Mouse (Mus musculus): ENCODE results near the gene Rcl1. TPM values are rescaled to one million over a fixed set of nuclear protein-coding genes. Genes with fewer than 3 reads are reported as not detected.

Rcl1 gene
- total RNA-seq (2021): 1 to 10 TPM; 5.6 to 5.8 TPM
- long read RNA-seq, experiment 1, partial matches to known transcripts: 0 of 3 reads
- long read RNA-seq, experiment 1, other reads (novel, unspliced or antisense): 0 of 3 reads
- long read RNA-seq, experiment 2, partial matches to known transcripts: 0 of 2 reads
- long read RNA-seq, experiment 2, other reads (novel, unspliced or antisense): 0 of 2 reads

DNA sequence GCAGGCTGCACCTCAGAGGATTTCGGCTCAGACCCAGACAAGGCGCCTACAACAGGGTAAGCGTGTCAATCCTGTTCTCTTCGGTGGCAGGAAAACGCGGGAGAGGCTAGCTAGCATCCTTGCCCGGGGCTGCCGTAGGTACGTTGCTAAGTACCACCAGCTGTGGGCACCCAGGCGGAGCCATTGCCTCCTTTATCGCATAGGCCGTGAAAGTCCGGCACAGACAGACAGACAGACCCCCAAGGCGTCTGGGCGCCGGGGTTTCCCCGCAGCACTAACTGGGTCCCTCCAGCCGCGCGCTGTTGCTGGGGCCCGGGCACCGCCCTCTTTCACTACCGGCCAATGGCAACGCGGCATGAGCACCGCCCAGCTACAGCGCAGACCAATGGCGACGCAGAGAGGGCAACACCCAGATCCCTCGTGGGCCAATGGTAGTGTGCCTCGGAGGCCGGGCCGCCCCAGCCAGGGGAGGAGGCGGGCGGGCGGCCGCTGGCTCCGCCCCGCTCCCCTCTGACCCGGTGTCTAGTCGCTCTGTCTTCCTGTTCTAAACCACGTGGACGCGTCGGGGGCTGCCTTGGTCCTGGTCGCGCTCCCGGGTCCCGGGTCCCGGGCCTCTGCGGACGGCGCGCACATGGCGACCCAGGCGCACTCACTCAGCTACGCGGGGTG lies at the start of gene Rcl1:
TSS of gene Rcl1 (plus strand) at position 502 of the 669 bp plus-strand sequence.
- peak; percentile 94 for DNase-seq (ENCODE audit: low spot score)

DNA sequence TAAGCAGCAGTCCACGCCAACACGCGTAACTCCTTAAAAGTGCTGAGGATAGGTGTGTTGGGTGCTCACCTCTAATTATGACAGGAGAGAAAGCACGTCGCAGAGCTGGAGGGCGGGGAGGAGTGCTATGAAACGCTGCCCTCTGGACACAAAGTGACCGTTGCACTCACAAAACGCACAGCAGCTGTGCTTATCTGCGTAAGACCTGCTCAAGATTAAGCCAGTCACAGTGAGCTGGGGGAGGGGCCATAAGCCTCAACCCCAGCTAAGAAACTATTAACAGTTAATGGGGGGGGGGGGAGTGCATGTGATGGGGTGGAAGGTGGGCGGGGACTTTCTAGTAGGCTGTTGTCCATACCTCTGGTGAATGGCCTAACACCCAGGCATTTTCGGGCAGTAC lies 48.4 kb upstream of the Rcl1 start:
- DNase-seq (ENCODE audit: low spot score): no peak

DNA sequence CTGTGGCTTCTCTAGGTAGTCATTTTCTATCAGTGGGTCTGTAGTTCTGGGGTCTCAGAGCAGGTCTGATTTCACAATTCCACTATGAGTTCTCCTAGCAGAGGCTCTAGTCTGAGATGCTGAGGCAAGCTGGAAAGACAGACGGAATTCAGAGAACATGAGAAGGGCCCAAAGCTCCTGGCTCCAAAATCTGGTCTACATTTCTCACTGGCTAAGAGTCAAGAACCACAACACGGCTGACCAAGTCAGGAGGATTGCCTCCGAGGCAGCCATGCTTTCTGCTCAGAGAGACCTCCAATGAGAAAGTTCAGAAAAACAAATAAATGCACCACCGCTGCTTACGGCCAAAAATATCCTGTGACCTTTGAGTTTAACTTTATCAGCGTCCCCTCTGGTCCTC lies 46.6 kb upstream of the Rcl1 start:
- DNase-seq (ENCODE audit: low spot score): peak; percentile 51

DNA sequence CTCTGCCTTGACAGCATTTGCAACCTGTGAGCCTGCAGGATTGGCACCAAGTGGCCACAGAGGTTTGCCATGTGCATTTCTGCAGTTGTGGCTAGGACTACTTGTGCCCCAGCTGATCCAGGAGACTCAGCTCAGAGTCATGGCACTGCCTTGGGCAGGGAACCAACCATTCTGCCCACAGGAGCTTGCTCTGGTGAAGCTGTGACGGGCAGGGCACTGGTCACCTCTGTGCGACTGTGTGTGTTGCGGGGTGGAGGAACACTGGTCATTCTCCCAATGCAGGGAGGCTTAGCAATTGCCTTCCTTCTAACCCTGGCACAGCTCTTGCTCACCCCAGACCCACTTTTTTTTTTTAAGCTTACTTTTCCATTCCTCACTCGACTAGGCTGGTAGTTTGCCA lies 45.7 kb upstream of the Rcl1 start:
- DNase-seq (ENCODE audit: low spot score): no peak

DNA sequence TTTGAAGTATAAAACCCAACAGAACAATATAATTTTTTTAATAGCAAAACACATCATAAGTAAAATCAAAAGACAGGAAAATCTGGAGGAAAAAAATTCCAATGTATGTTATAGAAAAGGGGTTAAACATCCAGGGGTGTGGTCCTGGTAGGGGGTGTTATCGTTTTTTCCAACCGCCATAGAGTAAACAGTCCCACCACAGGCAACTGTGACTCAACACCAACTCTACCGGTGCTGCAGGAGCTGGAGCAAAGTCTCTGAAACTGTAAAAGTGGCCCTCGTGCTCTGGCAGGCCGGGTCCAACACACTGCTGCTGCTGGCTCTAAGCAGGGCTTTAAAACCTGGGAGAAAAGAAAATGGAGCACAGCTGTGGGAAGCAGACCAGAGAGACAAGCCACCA lies 42.4 kb upstream of the Rcl1 start:
- DNase-seq (ENCODE audit: low spot score): no peak

DNA sequence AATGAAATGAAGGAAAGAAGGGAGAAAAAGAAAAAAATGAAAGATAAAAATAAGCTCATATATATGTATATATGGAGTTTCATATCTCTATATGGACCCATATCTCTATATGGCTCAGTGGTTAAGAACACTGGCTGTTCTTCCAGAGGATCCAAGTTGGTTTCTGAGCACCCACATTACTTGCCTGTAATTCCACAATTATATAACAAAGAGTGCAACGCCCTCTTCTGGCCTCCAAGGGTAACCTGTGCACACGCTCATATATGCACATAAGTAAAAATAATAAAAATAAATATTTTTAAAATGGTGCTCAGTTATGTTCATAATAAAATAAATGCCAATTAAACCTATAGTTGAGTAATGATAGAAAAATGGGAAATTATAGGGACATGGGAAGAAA lies 41.5 kb upstream of the Rcl1 start:
- DNase-seq (ENCODE audit: low spot score): no peak

DNA sequence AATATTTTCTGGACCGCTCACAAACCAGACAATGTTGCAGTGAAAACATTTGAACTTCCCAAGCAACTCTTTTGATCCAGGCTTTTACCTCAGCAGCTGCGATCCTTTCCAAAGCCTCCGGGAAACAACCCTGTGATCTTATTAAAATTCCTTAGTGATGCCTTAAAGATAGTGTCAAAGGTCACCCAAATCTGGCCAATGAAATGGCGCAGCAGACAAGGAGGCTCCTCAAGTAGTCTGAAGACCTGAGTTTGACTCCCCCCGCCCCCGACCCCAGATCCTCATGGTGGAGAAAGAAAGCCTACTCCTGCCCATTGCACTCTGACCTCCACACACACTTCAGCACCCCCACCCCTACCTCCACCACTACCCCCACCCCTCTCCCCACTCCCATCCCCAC lies 40.9 kb upstream of the Rcl1 start:
- no peak for DNase-seq (ENCODE audit: low spot score)

DNA sequence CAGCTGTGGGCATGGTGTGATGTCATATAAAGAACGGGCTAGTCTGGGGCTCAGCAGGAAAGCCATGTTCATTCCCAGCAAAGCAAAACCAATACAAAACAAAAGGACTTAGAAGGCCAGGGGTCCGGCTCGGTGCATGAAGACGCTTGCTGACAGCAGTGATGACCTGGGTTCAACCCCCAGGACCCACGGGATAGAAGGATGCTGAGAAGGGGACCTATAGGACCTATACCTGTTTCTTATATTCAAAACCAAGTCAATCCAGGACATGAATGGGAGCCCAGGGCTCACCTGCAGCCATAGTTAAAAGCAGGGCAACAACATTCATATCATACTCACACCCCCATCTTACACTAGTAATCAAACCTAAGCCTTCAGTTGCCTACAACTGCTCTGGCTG lies 38.2 kb upstream of the Rcl1 start:
- no peak for DNase-seq (ENCODE audit: low spot score)

DNA sequence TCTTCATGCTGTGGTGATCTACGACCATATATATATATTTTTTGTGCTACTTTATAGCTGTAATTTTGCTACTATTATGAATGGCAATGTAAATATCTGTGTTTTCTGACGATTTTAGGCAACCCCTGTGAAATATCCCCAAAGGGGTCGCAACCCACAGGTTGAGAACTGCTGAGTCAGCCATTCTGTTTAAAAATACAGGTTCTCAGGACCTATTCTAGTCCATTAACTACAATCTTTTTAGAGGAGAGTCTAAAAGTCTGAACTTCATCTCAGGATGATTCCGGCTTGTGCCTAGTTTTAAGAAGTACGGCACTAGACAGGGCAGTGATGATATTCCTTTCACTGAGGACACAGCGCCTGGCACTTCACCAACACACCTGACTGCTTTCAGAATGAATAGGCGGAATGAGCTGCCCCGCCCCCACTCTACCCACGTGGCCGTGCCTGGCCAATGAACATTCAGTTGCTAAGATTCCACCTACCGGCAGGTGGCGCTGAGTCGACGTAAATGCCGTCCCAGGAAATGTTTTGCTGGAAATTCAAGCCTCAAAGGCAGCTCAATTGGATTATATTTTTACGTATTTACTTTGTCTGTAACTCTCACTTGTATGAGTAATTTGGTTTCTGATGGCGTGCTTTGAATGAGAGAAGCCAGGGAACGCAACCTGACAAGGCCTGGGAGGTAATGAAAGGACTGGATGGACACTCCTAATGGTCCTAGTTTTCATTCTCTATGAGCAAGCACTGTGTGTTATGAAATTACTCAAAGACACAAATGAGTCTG lies 37.4 kb upstream of the Rcl1 start:
- peak; percentile 93 for DNase-seq (ENCODE audit: low spot score)

DNA sequence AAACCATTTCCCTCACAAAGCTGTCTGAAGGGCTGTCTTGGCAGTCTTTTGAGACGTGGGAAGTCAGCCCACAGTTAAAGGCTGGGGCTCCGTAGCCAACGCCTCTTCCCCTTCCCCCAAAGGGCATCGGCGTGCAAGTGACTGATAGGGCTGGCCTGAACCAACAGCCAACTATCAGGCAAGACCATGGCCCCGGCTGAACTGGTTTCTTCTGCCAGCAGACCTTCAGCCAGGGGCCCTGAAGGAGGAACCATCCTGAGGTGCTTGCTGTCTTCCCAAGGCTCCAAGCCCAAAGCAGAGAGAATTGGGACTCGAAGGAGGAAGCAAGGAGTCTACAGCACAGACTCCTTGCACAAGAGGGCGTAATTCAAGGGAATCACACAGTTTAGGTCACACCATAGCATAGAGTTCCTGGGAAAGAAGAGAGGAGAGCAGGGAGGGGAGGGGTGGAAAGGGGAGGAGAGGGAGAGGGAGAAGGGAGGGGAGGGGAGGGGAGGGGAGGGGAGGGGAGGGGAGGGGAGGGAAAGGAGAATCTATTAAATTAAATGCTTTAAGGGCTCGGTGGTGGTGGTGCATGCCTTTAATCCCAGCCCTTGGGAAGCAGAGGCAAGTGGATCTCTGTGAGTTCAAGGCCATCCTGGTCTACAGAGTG lies 36.6 kb upstream of the Rcl1 start:
- DNase-seq (ENCODE audit: low spot score): peak; percentile 47

DNA sequence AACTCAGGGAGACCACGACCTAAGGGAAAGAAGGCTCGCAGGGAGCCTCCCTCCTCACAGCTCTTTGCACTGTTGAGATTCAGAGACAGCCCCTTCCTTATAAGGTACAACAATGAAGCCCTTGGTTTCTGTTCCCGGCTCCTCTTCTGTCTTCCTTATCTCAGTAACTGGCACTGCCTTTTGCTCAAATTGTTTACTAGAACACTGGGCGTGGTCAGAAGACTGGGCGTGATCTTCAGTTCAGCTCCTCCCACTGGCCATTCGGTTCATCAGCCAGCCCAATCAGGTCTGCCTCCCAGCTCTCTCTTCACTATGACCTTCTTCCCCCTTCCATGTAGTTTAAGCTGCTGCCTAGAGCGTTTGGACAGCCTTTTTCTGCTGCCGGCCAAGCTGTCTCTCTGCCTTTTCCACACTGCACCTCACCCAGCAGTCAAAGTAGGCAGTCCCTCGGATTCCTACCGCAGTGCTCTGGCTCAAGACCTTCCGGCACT lies 34.1 kb upstream of the Rcl1 start:
- DNase-seq (ENCODE audit: low spot score): peak; percentile 92

DNA sequence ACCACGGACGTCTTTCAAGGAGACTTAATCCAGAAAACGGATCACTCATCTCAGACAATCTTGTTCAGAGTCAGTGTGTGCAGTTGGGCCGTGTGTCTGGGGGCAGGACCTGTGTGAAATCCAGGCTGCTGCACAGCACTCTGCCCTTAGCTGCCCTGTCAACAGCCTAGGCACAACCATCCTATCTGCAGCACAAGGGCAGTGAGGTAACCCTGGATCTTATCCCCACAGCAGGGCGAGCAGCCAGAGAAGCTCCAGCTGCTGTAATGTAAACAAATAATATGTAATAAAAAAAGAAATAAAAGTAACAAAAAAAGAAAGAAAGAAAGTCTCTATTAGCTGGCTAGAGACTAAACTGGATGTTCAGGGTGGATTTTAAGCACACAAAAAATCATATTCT lies 32.0 kb upstream of the Rcl1 start:
- DNase-seq (ENCODE audit: low spot score): no peak

DNA sequence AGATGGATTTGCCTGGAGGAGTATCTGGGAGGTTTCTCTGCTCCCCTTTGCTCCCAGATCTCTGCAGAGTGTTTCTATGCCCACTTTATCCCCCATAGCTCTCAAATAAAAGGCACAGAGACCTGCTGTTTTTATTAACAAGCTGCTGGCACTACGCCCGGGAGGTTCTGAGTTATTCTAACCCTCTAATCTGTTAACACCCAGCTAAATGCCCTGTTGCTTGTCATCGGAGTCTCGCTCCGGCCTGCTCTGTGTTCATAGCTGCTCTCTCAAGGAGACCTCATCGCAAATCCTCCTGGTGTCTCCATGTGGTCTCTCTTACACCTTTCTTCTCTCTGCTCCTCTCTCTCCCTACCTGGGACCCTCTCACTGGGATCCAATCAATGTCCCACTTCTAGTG lies 26.4 kb upstream of the Rcl1 start:
- no peak for DNase-seq (ENCODE audit: low spot score)

DNA sequence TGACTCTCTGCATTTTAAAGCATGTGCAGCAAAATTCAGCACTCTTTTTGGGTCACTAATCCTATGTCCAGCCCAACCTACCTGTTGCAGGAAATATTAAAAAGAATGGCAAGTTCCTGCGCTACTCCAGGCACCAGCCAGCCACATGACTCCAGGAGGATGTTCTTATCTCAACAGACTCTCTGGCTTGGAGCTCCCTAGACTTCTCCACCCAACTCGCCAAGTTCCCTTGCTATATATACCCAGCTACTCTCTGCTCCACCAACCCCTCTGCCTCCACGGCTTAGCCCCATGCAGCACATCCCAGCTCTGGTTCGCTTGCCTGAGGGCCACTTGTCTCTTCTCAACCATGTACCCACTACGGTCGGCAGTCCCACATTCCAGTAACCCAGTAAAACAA lies 12.5 kb upstream of the Rcl1 start:
- no peak for DNase-seq (ENCODE audit: low spot score)

DNA sequence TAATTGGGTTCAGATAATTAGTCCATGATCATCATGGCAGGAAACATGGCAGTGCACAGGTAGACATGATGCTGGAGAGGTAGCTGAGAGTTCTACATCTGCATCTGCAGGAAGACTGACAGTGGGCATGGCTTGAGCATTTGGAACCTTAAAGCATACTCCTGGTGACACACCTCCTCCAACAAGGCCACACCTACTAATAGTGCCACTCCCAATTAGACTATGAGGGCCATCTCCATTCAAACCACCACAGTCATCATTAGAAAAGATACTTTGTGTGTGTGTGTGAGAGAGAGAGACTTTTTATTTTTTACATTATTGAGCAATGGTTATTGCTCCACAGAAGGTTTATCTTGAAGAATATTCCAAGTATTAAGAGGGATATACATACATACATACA lies 9.0 kb upstream of the Rcl1 start:
- no peak for DNase-seq (ENCODE audit: low spot score)

DNA sequence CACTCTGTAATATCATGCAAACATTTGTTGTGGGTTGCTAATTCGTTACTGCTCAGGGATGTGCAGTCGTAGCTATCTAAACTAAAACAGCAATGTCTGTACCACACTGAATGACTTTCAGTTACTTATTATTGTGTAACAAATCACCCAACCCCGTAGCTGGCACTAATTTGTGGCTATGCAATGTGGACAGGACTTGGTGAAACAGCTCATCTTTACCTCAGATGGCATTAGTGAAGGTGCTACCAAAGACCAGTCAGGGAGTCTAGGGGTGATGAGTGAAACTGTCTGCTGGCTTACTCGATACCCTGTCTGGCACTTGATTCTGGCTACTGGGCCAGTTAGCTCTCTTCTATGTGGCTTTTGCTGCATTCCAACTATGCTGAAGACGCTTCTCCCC lies 2.1 kb upstream of the Rcl1 start:
- DNase-seq (ENCODE audit: low spot score): no peak

DNA sequence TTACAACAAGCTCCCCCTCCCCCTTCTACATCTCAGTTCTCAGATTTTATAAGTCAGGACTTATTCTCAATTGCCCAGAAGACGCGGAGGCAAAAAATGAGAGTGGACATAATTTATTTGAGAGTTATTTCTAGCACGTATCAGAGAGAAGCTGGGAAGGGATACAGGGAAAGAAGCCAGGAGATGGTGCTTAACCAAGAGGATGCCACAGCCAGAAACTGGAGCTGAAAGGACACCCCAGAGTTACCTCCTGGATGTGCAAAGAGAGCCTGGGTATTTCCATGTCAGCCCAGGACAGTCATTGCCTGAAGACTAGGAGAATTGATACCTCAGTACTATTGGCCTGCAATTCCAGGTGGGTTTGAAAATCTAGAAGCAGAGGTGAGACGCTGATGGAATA lies 1.6 kb upstream of the Rcl1 start:
- peak; percentile 64 for DNase-seq (ENCODE audit: low spot score)

DNA sequence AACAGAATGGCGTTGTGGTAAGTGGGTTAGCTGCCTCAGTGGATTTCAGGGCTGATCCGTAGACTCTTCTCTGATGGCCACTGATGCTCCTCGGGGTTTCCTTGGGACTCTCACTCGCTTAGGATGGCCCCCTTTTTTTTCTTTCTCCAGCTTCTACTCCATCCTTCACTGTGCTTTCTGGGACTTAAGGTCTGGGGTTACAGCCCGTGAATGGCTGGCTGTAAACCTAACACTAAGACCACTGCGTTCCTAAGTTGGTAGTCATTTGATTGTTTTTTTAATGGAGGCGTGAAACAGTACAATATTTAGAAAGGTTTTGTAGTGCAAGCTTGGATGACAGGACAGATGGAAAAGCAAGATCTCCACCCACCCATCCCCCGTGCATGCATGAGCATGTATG lies 914 bp upstream of the Rcl1 start:
- no peak for DNase-seq (ENCODE audit: low spot score)

DNA sequence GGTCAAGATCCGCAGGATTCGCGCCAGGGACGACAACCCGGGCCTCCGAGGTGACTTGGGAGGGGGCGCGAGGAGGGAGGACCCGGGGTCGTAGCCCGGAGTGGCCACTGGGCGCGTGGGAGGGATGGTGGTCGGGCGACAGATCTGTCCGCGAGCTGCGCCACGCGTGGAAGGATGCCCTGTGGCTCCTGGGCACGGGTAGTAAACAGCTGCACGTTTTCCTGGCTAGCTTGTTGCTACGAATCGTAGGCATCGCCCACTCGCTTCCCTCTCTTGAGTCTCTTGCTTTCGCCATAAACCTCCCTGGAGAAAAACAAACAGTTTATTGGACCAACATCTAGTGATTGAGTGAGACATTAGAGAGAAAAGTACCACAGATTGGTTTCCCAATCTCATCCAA lies 416 bp downstream of the Rcl1 start:
- no peak for DNase-seq (ENCODE audit: low spot score)

DNA sequence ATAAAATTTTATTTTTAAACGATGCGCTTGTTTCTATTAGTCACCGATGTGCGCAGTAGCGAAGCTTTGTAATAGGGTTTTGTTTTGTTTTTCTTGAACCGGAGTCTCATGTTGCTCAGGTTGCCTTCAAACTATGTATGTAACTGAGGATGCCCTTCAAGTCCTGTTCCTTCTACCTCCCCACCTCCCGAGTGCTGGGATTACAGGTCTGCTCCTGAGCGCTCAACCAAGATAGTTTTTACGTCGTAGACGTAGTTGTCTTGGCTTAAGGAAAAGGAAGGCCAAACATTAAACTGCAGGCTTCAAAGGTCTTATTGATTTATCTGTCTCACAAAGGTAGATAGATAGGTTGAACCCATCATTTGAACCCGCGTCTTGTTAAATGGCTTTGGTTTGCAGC lies 923 bp downstream of the Rcl1 start:
- DNase-seq (ENCODE audit: low spot score): no peak

DNA sequence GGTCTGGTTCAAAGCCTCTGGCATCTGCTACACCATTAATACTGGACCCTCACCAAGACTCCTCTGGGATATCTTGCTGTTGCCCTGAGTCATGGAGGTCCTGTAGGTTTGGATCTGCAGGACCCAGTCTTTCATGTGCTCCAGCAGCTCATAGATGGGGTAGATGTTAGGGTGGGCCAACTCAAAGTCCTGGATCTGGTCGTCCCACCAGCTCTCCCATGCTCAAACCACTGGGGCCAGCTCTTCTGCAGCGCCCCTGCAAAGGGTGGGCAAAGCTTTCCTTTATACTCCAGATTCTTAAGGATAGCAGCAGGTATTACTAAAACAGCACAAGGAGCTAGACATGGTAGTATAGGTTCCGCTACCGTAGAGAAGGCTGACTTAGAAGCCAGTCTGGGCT lies 4.6 kb downstream of the Rcl1 start:
- no peak for DNase-seq (ENCODE audit: low spot score)

DNA sequence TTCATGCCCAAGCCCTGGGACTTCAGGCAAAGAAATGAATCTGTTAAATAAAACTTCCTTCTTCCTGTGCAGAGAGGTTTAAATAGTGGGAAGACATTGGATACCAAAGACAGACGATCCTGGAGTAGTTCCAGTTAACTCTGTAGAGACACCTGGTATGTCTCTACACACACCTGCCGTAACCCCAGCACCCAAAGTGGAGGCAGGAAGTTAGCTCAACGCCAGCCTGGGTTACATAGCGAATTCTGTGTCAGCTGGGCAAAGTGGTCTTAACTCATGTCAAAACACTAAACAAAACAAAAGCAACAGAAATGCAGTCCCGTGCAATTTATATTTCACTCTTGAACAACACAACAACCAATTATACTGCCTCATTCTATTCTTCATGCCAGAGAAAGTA lies 5.1 kb downstream of the Rcl1 start:
- no peak for DNase-seq (ENCODE audit: low spot score)

Data from gastrocnemius, adult 18-20 months (tissue).